Mouse (Mus musculus) embryo, embryonic 10 days (tissue): Measurements from ENCODE around the gene Nol3.
"Not testable (repeated sequence)": the region's sequence is repeated elsewhere in the genome, so short reads cannot be mapped to it uniquely, and the experiment has no call there.

Experiments
- DNase-seq: peaks from one replicate; pipeline ENCODE4 v3.0.0-alpha.2; 2015; ENCODE audit warnings: low spot score

Gene Nol3

DNA sequence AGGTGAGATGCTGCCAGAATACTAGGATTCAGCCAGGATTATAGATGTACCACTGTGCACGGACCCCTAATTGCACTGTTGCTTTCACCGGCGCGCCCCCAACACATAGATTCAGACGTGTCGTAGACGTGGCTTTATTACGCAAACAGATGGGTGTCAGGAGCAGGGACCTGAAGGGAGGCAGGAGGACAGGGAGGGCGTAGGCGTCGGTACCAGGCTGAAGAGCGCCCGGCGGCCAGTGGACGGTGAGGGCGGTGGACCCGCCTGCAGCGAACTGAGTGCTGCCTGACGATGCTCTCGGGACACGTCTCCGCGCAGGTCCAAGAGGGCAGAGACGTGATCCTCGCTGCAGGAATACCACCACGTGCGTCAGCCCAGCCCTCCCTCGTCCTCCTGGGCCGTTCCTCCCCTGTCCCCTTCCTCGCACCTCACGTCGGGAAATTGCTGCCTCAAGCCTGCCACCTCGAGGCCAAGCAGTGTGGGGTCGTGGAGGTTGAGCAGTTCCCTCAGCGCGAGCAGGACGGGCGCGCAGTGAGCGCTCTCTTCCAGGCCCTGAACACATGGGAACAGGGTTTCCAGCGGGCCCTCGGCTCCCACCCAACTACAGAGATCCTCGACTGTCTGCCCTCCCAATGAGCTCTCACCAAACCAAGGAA, 14.0 kb downstream of the Nol3 start, which contains the start of gene 4931428F04Rik:
4931428F04Rik (minus strand) TSS at position 60 of the 656 bp plus-strand sequence.
- DNase-seq, result peak; percentile 76

DNA sequence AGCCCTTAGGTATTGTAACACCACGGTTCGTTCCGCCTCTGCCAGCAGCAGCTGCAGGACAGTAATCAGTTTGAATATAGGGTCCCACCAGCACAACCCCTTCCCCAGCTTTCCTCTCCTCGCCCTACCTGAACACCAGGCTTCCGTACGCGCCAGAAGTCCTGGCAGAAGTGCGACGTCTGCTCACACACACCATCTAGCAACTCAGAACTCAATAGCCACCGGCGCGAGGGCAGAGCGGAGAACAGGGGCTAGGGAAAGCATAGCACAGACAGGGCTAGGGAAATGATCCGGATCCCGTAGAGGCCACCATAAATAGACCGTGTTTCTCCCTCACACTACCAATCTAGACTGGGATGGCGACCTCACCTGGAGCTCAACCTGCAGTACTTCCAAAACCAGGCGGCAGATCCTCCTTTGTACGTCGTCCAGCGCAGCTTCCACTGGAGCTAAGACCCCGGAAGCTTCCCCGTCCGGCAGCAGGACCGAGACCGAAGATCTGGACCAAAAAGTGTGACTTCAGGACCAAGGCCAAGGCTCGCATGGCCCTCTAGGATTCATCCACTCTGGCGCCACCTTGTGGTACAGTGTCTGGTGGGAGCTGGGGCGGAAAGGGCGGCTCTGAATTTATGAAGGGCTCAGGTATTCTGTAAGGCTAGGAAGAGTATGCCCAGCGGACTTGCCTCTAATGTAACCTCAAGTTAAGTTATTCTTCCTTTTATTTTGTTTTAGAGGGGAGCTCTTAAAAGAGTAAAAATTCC, 14.8 kb downstream of the Nol3 start:
- peak; percentile 97 for DNase-seq

DNA sequence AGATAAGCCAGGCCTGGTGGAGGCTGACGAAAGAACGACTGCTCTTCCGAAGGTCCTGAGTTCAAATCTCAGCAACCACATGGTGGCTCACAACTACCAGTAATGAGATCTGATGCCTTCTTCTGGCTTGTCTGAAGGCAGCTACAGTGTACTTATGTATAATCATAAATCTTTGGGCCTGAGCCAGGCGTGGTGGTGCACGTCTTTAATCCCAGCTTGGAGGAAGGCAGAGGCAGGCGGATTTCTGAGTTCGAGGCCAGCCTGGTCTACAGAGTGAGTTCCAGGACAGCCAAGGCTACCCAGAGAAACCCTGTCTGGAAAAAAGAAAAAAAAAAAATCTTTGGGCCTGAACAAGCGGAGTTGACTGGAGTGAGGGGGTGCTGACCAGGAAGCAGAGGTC, 15.4 kb downstream of the Nol3 start:
- not testable (repeated sequence) for DNase-seq

DNA sequence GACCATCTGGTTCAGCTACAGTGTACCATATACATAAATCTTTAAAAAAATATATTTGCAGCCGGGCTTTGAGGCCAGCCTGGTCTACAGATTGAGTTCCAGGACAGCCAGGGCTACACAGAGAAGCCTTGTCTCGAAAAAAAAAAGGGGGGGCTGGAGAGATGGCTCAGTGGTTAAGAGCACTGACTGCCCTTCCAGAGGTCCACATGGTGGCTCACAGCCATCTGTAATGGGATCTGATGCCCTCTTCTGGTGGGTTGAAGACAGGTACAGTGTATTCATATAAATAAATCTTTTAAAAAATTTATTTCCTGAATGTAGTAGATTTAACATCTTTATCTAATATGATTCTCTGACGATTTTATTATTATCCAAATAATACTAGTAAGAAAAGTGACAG, 15.9 kb downstream of the Nol3 start:
- not testable (repeated sequence) for DNase-seq

GRCm38 (mm10) chr8:105292471-105292870, 16.5 kb downstream of the Nol3 start:
- DNase-seq, result no peak

DNA sequence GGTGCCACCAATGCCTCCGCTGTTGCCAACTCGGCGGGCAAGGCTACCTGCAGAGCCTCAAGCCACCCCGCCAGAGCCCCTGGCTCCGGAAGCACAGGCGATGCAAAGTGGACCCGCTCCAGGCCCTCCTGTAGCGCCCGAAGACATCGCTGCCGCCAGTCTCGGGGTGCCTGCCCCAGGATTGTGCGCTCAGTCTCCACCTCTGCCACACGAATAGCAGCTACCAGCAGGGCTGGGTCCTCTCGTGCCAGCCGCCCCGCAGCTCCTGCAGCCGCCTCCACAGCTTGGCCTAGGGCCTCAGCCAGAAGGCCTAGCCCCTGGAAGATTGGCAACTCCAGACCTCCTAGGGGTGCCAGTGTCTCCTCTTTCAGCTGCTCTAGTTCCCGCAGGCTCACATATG, 17.5 kb downstream of the Nol3 start:
- no peak for DNase-seq

DNA sequence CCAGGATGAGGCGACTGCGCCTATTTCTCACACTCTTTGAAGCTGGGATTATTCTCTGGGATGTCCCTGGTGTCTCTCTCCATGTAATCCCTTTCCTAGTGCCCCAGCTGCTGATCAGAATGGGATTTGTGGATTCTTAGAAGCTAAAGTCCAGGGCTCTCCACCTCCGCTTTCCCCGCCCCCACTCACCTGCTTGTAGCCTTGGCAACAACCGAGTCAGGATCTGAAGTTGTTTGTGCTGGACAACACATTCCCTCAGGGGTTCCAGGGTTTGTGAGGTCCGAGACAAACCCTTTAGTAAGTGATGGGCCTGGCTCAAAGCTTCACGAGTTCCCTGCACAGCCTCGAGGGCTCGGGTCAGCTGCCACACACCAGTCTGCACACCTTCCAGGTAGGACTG, 18.8 kb downstream of the Nol3 start:
- no peak for DNase-seq

GRCm38 (mm10) chr8:105295256-105295655, 19.3 kb downstream of the Nol3 start:
- DNase-seq, result no peak

- DNase-seq, result no peak
Observed at GRCm38 (mm10) chr8:105295895-105296573, 20.1 kb downstream of the Nol3 start, which contains the start of gene Exoc3l. Exoc3l (minus strand) TSS chr8:105296101.

GRCm38 (mm10) chr8:105297511-105298192, 21.7 kb downstream of the Nol3 start, which contains the start of gene E2f4:
E2f4 (plus strand) TSS chr8:105297663.
- peak; percentile 98 for DNase-seq

DNA sequence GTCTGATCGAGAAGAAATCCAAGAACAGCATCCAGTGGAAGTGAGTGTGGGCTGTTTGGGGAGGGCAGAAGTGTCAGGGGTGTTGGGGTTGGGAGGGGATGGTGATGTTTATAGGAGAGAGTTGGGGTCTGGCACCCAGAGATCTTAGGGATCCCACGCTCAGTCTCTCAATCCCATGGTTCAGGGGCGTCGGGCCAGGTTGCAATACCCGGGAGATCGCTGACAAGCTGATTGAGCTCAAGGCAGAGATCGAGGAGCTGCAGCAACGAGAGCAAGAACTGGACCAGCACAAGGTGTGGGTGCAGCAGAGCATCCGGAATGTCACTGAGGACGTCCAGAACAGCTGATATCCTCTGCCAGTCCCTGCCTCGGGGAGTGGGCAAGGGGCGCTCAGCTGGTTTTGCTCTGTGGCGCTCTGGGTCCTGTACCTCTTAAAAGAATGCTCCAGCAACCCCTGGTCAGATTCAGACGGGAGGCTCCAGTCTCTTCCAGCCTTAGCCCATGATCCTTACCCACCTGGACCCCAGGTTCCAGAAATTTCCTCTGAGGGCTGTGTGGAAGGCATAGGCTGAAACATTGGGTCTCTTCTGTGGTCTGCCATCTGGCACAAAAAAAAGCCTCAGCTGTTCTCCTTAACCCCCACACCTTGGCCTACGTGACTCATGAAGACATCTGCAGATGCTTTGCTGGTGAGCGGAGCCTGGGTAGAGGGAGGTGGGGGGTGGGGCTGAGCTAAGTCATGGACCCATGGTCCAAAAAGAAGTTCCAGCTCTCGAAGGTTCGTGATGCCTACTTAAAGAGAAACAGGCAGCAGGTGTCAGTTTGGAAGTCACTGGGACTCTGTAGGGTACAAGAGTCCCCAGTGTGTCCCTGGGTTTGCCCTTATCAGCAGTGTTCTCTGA, 22.7 kb downstream of the Nol3 start:
- DNase-seq, result no peak

GRCm38 (mm10) chr8:105299962-105300361, 24.0 kb downstream of the Nol3 start:
- no peak for DNase-seq

- DNase-seq, result no peak
Observed at GRCm38 (mm10) chr8:105303396-105303795, 27.5 kb downstream of the Nol3 start.

DNA sequence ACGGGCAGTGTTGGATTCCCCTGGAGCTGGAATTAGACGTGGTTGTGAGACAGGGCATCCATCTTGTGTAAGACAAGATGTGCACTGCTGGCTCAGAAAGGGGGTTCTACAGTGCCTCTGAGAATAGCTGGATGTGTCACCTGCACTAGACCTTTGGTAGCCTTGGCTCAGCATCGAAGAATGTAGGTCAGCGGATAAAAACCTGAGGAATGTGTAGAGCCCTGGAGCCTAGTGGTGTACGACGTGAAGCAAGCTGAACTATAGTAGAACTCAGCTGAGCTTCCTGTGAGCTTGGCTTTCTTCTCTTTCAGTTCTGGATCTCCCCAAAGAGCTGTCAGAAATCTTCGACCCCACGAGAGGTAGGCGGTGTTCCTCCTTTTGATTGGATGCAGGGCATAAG, 27.9 kb downstream of the Nol3 start:
- no peak for DNase-seq

GRCm38 (mm10) chr8:105304325-105305210, 28.6 kb downstream of the Nol3 start:
- DNase-seq, result no peak

GRCm38 (mm10) chr8:105305211-105306145, 29.5 kb downstream of the Nol3 start, which contains the start of gene Elmo3:
Elmo3 (plus strand) TSS chr8:105305601.
- peak; percentile 63 for DNase-seq

DNA sequence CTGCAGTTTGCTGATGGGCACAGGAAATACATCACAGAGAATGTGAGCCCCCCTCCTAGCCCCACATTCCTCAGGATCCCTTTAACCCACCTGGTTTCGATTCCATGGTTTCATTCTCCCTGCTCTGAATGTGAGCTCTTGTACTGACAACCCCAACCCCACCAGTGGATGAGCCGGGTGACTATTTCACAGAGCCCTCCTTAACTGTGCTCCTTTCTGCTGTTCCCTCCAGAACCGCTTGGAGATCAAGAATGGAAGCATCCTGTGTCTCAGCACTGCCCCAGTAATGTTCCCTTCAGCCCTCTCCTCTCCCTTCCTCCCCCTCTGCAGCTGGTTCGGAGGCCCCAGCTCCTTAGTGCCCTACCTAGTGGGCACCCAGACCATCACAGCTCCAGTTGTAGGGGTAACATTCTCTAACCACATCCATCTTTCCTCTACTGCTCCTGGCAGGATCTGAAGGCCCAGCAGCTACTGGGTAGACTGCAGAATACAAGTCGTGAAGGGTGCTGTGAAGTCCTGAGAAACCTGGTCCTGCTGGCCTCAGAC, 30.3 kb downstream of the Nol3 start:
- no peak for DNase-seq

DNA sequence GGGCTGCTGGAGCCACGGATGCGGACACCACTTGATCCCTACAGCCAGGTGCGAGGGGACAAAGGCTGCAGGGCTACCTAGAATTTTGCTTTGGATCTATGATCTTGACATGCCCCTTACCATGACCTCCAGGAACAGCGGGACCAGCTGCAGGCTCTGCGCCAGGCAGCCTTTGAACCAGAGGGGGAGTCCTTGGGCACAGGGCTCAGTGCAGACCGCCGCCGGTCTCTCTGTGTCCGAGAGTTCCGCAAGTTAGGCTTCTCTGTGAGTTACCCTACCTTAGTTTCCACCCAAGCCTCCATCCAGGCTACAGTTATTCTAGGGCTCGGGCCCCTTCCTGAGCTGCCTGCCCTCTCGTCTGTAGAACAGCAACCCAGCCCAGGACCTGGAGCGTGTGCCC, 31.7 kb downstream of the Nol3 start:
- DNase-seq, result no peak

DNA sequence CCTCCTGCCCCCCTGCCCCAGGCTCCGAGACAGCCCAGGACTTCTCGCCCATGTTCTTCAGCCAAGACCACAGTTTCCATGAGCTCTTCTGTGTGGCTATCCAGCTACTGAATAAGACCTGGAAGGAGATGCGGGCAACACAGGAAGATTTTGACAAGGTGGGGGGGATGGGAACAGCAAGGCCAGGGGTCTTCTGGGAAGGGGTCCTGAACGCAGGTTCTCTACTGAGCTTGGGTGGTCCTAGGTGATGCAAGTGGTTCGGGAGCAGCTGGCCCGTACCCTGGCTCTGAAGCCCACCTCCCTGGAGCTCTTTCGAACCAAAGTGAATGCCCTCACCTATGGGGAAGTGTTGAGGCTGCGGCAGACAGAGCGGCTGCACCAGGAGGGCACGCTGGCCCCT, 32.5 kb downstream of the Nol3 start:
- no peak for DNase-seq
